Mouse (Mus musculus): ENCODE results near the gene Lhx2.

DNA sequence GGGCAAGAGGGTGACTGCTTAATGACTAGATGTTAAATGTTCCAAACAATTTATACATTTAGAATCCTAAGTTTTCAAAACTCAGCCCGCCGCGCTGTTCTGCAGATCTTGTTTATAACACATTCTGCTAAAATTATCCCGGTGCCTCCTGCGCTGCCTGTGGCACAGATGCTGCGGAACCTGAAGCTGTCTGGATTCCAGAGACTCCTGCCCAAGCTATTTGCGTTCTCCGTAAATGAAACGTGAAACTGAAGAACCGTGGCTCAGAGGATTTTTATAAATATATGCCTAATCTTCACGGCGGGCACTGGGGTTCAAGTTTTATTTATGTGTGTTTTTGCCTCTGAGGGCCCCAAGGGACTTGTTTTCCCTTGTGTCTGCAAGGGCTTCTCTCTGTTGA, 64.2 kb downstream of the Lhx2 start:
- TF ChIP-seq CTCF (IDR thresholded peaks at IDR 0.05; ENCODE audit: extremely low read depth, insufficient read length, insufficient replicate concordance, low read depth, low read length) (no peak), POLR2A (IDR thresholded peaks at IDR 0.05; ENCODE audit: low read depth, low read length) (no peak)

All from small intestine, adult 2 months (tissue).